Mouse (Mus musculus): ENCODE results near the gene Hivep3. TPM values are rescaled to one million over a fixed set of nuclear protein-coding genes. Genes with fewer than 3 reads are reported as not detected.

Hivep3 gene
- polyA plus RNA-seq, 1 experiment from 2014 or later = 16.0 TPM

DNA sequence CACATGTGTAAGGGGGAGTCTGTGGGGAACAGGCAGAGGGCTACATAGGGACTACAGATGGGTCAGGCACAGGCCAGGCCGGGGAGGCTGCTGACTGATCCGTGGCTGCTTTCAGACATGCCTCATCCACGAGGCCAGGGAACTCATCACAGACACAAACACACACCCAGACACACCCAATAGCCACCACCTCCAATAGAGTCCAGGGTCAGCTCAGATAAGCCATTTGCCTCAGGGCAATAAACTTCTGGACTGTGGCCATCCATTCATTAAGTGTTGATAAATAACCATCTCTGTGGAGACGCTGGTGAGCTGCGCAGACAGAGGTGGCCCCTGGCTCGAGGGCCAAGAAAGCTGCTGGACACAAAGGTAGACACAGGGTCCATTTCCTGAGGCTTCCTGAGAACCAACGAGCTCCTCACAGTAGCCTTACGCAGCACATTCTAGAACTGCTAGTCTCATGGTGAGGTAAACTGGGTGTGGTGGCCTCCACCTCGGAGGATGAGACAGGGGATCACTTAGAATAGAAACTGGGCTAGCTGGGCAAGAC lies 436.9 kb downstream of the Hivep3 start:
- no peak overlapping the region for H3K4me2 ChIP-seq (ENCODE audit: low read length)
- H3K27ac ChIP-seq (ENCODE audit: low read depth, low read length) = no peak overlapping the region
- no peak overlapping the region for H3K4me3 ChIP-seq (ENCODE audit: low read length)
- no peak overlapping the region for H3K9ac ChIP-seq (ENCODE audit: low read depth, low read length)
- no peak for ATAC-seq
- 60% methylated on average over 9 of the region's 9 CpGs for WGBS
- no peaks in the 10 kb centered on the region for H3K27me3 ChIP-seq (replicated peaks; ENCODE audit: control insufficient read depth, insufficient read depth, low read length)
- peaks cover 2% of the 10 kb centered on the region; the same call in 1 of the 2 replicates for H3K4me1 ChIP-seq (ENCODE audit: control insufficient read depth, insufficient read depth, low read depth, low read length)
- H3K36me3 ChIP-seq (ENCODE audit: control insufficient read depth, insufficient read depth, low read length) = no peaks in the 10 kb centered on the region
- no peaks in the 10 kb centered on the region for H3K9me3 ChIP-seq (ENCODE audit: control insufficient read depth, low read length)

DNA sequence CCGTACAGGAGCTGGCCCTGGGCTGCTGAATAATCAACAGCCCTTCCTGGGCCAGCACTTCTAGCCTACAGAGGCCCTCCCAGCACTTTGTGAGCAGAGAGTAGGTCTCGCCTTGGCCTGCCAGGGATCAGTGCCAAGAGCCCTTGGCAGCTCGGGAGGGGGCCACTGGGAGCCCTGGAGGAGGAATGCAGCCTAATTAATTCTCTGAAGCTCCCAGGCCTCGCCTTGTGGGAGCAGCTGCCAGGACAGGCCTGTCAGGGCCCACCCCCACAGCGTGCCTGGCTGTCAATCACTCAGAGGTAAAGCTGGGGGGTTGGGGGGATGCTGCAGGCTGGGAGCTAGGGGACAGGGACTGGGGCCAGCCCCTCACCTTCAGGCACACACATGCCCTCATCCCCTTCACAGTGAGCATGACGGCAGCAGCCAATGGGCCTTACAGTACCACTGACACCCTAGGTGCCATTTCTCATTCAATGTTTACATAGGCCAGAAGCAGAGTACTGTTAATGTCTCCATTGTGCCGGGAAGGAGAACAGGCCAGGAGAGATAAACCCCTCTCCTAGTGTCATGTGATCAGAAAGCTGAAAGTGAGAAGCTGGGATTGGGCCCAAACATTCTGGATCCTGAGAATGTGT lies 438.6 kb downstream of the Hivep3 start:
- 18% methylated on average over 7 of the region's 7 CpGs for WGBS

DNA sequence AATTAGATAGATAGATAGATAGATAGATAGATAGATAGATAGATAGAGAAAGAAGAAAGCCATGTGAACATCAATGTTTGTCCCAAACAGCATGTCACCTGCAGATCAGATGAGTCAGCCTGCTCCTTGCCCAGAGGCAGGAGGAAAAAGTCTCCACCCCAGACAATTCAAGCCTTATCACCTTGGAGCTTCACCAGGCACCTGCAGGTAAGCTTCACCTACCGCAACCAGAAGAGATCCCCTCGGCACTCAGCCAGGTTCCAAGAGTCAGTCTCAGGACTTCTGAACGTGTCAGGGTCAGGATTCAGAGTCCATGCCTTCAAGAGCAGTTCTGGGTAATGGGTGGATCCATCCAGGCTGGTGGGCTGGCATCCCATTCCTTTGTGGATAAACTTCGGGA lies 445.5 kb downstream of the Hivep3 start:
- no peak overlapping the region for H3K4me2 ChIP-seq (ENCODE audit: low read length)
- H3K36me3 ChIP-seq (ENCODE audit: control insufficient read depth, insufficient read depth, low read length) = no peaks in the 10 kb centered on the region
- H3K27ac ChIP-seq (ENCODE audit: low read depth, low read length) = no peak overlapping the region
- no peaks in the 10 kb centered on the region for H3K4me1 ChIP-seq (ENCODE audit: control insufficient read depth, insufficient read depth, low read depth, low read length)
- H3K9ac ChIP-seq (ENCODE audit: low read depth, low read length) = no peak overlapping the region
- ATAC-seq = no peak
- H3K27me3 ChIP-seq (replicated peaks; ENCODE audit: control insufficient read depth, insufficient read depth, low read length) = no peaks in the 10 kb centered on the region
- H3K9me3 ChIP-seq (ENCODE audit: control insufficient read depth, low read length) = no peaks in the 10 kb centered on the region
- WGBS = 83% methylated on average over 4 of the region's 4 CpGs
- no peak overlapping the region for H3K4me3 ChIP-seq (ENCODE audit: low read length)

More for the DNA sequence above, 438.6 kb downstream of the Hivep3 start:
- H3K4me2 ChIP-seq (ENCODE audit: low read length) = no peak overlapping the region
- peak; percentile 92 for ATAC-seq
- H3K4me1 ChIP-seq (ENCODE audit: control insufficient read depth, insufficient read depth, low read depth, low read length) = peaks cover 2% of the 10 kb centered on the region; the same call in 1 of the 2 replicates
- H3K9me3 ChIP-seq (ENCODE audit: control insufficient read depth, low read length) = no peaks in the 10 kb centered on the region
- no peak overlapping the region for H3K9ac ChIP-seq (ENCODE audit: low read depth, low read length)
- H3K4me3 ChIP-seq (ENCODE audit: low read length) = no peak overlapping the region
- H3K27ac ChIP-seq (ENCODE audit: low read depth, low read length) = no peak overlapping the region
- H3K36me3 ChIP-seq (ENCODE audit: control insufficient read depth, insufficient read depth, low read length) = no peaks in the 10 kb centered on the region
- no peaks in the 10 kb centered on the region for H3K27me3 ChIP-seq (replicated peaks; ENCODE audit: control insufficient read depth, insufficient read depth, low read length)

DNA sequence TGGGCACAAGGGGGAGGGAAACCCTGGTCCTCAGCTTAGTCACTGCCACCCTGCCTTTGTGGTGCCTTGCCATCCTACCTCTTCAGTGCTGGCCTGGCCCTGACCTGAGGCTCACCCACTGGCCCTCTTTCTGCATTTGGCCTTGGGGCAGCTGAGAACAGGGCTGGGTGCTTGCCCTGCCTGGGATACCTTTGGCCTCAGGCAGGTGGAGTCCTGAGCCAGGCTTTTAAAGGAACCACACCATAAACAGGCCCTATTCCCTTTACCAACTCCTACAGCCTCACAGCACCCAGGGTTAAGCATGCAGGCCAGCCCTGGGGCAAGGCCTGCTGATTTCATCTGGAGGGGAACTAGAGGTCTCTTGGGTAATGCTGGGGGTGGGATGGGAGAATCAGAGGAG lies 447.0 kb downstream of the Hivep3 start:
- Histone ChIP-seq H3K27ac (ENCODE audit: low read depth, low read length) (no peak overlapping the region), H3K9ac (ENCODE audit: low read depth, low read length) (no peak overlapping the region), H3K4me1 (ENCODE audit: control insufficient read depth, insufficient read depth, low read depth, low read length) (no peaks in the 10 kb centered on the region), H3K4me3 (ENCODE audit: low read length) (no peak overlapping the region), H3K36me3 (ENCODE audit: control insufficient read depth, insufficient read depth, low read length) (no peaks in the 10 kb centered on the region), H3K4me2 (ENCODE audit: low read length) (no peak overlapping the region), H3K27me3 (replicated peaks; ENCODE audit: control insufficient read depth, insufficient read depth, low read length) (no peaks in the 10 kb centered on the region; the same call in 1 of the 2 replicates), H3K9me3 (ENCODE audit: control insufficient read depth, low read length) (no peaks in the 10 kb centered on the region)
- no peak for ATAC-seq

DNA sequence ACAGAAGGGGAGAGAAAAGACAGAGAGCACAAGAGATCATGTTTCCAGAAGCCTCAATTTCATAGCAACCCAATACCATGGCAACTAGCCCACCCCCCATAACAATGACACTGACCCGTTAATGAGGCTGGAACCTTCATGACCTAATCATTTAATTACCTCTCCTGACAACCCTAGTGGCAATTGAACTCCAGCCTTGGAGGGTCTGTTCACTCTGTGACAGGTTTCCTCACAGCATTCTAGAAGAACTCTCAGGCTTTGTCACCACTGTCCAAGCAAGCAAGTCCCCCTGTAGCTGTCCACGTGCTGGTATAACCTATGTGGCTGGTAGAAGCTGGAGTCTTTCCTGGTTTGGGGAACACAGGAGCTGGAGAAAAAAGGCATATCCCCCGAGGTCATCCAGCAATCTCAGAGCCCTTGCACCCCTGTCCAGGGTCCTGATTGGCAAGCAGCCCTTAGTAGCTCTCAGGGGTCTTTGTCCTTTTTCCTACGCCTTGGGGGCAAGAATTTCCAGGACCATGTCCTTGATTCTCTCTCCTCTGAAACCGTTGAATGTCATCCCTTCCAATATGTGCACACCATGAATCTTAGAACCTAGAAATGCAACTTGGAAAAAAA lies 450.9 kb downstream of the Hivep3 start:
- Histone ChIP-seq H3K27ac (ENCODE audit: low read depth, low read length) (no peak overlapping the region), H3K4me2 (ENCODE audit: low read length) (no peak overlapping the region), H3K36me3 (ENCODE audit: control insufficient read depth, insufficient read depth, low read length) (no peaks in the 10 kb centered on the region), H3K4me3 (ENCODE audit: low read length) (no peak overlapping the region), H3K9me3 (ENCODE audit: control insufficient read depth, low read length) (no peaks in the 10 kb centered on the region), H3K27me3 (replicated peaks; ENCODE audit: control insufficient read depth, insufficient read depth, low read length) (no peaks in the 10 kb centered on the region; the same call in 1 of the 2 replicates), H3K4me1 (ENCODE audit: control insufficient read depth, insufficient read depth, low read depth, low read length) (peaks cover 10% of the 10 kb centered on the region; the same call in 1 of the 2 replicates), H3K9ac (ENCODE audit: low read depth, low read length) (no peak overlapping the region)
- 18% methylated on average over 5 of the region's 5 CpGs for WGBS
- no peak for ATAC-seq

DNA sequence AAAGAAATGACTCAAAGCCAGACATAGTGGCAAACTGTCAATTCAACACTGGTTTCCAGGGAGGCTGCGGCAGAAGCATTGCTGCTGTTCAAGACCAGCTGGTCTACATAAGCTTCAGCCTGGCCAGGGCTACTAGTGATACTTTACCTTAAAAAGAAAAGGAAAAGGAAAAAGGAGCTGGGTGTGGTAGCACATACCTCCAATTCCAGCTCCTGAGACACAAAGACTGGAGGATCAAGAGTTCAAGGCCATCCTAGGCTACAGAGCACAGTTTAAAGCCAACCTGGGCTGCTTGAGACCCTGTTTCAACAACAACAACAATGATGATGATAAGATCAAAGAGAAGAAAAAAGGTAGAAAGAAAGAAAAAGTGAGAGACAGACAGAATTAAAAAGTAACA lies 452.9 kb downstream of the Hivep3 start:
- Histone ChIP-seq H3K4me3 (ENCODE audit: low read length) (no peak overlapping the region), H3K4me1 (ENCODE audit: control insufficient read depth, insufficient read depth, low read depth, low read length) (peaks cover 10% of the 10 kb centered on the region; the same call in 1 of the 2 replicates), H3K4me2 (ENCODE audit: low read length) (no peak overlapping the region), H3K27me3 (replicated peaks; ENCODE audit: control insufficient read depth, insufficient read depth, low read length) (no peaks in the 10 kb centered on the region; the same call in 1 of the 2 replicates), H3K36me3 (ENCODE audit: control insufficient read depth, insufficient read depth, low read length) (no peaks in the 10 kb centered on the region), H3K9ac (ENCODE audit: low read depth, low read length) (no peak overlapping the region), H3K27ac (ENCODE audit: low read depth, low read length) (no peak overlapping the region), H3K9me3 (ENCODE audit: control insufficient read depth, low read length) (no peaks in the 10 kb centered on the region)
- WGBS = 94% methylated on average over 1 of the region's 1 CpGs
- no peak for ATAC-seq

DNA sequence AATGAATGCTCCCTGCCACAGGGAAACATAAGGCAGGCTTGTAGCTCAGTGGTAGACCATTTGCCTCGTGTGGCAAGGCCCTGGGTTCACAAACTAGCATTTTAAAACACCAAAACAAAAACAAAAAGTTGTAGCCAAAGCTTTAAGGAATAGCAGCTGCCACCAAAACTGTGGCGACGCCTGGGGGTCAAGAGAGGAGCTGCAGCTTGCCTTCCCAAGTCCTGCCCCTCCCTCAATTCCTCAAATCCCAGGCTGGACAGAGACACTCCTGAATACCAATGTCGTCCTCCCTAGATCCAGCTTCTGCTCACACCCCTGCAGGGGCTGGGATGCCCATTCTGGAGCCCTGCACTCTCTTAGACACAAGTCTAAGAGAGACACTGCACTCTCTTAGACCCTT lies 453.4 kb downstream of the Hivep3 start:
- Histone ChIP-seq H3K27me3 (replicated peaks; ENCODE audit: control insufficient read depth, insufficient read depth, low read length) (no peaks in the 10 kb centered on the region; the same call in 1 of the 2 replicates), H3K4me2 (ENCODE audit: low read length) (no peak overlapping the region), H3K4me1 (ENCODE audit: control insufficient read depth, insufficient read depth, low read depth, low read length) (peaks cover 10% of the 10 kb centered on the region; the same call in 1 of the 2 replicates), H3K36me3 (ENCODE audit: control insufficient read depth, insufficient read depth, low read length) (no peaks in the 10 kb centered on the region), H3K9me3 (ENCODE audit: control insufficient read depth, low read length) (no peaks in the 10 kb centered on the region), H3K27ac (ENCODE audit: low read depth, low read length) (no peak overlapping the region), H3K4me3 (ENCODE audit: low read length) (no peak overlapping the region), H3K9ac (ENCODE audit: low read depth, low read length) (no peak overlapping the region)
- ATAC-seq = no peak
- 10% methylated on average over 4 of the region's 4 CpGs for WGBS

Other genes starting within 250 kb of the Hivep3 start
- gene Rimkla, start 241.2 kb upstream of the Hivep3 start, polyA plus RNA-seq (2015; fragmentation: Nextera tagmentation; extraction: Ambion mirVana) = 28.2 and 30.3 TPM in 2 replicates
- gene Foxj3, start 196.8 kb upstream of the Hivep3 start, polyA plus RNA-seq (2015; fragmentation: Nextera tagmentation; extraction: Ambion mirVana) = 25.7 and 32.6 TPM in 2 replicates
- 9.3 and 11.4 TPM in 2 replicates for gene Frg2f1, start 194.3 kb upstream of the Hivep3 start, polyA plus RNA-seq (2015; fragmentation: Nextera tagmentation; extraction: Ambion mirVana)
- gene Guca2a, start 96.1 kb upstream of the Hivep3 start, polyA plus RNA-seq (2015; fragmentation: Nextera tagmentation; extraction: Ambion mirVana) = not detected in 2 replicates
- gene Guca2b, start 74.8 kb upstream of the Hivep3 start, polyA plus RNA-seq (2015; fragmentation: Nextera tagmentation; extraction: Ambion mirVana) = not detected in 2 replicates